Mouse (Mus musculus) neural tube, embryonic 11.5 days (tissue): ENCODE measurements around the gene 2410004P03Rik. TPM values are rescaled to one million over a fixed set of nuclear protein-coding genes. Genes with fewer than 3 reads are reported as not detected.
A peak's percentile ranks its signal among the peaks of the same experiment; 100 is the strongest.

Source experiments
- ATAC-seq: fragments of 200-750 bp; cut with Nextera tagmentation; 2 replicates; pipeline ENCODE4 v1.8.0; 2017; ENCODE audit warnings: moderate number of reproducible peaks, mild to moderate bottlenecking, moderate TSS enrichment, moderate library complexity; ENCODE audit not compliant: insufficient read depth, low FRiP score, low TSS enrichment
- DNase-seq: peaks from one replicate; pipeline ENCODE4 v3.0.0-alpha.2; 2015; ENCODE audit warnings: low spot score
- H3K27ac ChIP-seq: fragments of 300-500 bp; sonication (generic); 2 replicates; pipeline ENCODE4 v1.5.1; 2014; ENCODE audit warnings: low read depth, mild to moderate bottlenecking, low read length
- H3K27me3 ChIP-seq: fragments of 300-500 bp; sonication (generic); 2 replicates; pipeline ENCODE4 v1.6.1; 2014; ENCODE audit warnings: mild to moderate bottlenecking, low read length, mixed read lengths; ENCODE audit not compliant: control insufficient read depth, insufficient read depth
- H3K36me3 ChIP-seq: fragments of 300-500 bp; sonication (generic); 2 replicates; pipeline ENCODE4 v1.6.1; 2014; ENCODE audit warnings: mild to moderate bottlenecking, low read length, moderate library complexity, mixed read lengths; ENCODE audit not compliant: control insufficient read depth, insufficient read depth
- H3K4me1 ChIP-seq: fragments of 300-500 bp; sonication (generic); 2 replicates; pipeline ENCODE4 v1.6.1; 2014; ENCODE audit warnings: low read length, mixed read lengths; ENCODE audit not compliant: control insufficient read depth, insufficient read depth
- H3K4me2 ChIP-seq: fragments of 300-500 bp; sonication (generic); 2 replicates; pipeline ENCODE4 v1.6.1; 2014; ENCODE audit warnings: low read depth, mild to moderate bottlenecking, moderate library complexity
- H3K4me3 ChIP-seq: fragments of 300-500 bp; sonication (generic); 2 replicates; pipeline ENCODE4 v1.5.1; 2014; ENCODE audit warnings: low read depth, low read length
- H3K9ac ChIP-seq: fragments of 300-500 bp; sonication (generic); 2 replicates; pipeline ENCODE4 v1.6.1; 2014; ENCODE audit warnings: mild to moderate bottlenecking, low read length
- H3K9me3 ChIP-seq: fragments of 300-500 bp; sonication (generic); 2 replicates; pipeline ENCODE4 v1.6.1; 2016; ENCODE audit warnings: low read length; ENCODE audit not compliant: control insufficient read depth
- WGBS: fragments of 180-500 bp; shearing (Covaris S2); extraction: QIAGEN DNeasy Blood & Tissue Kit; methylation state at CpG from one replicate; pipeline ENCODE4 v1.1.7; 2014; 5-methylcytosine and 5-hydroxymethylcytosine counted together
- polyA plus RNA-seq: library from polyadenylated mRNA; unstranded; fragments of >200 nt; fragmentation: Nextera tagmentation; extraction: Ambion mirVana; gene quantifications from 2 replicates; pipeline ENCODE4 v1.2.1, GENCODE M21; 2014

The 2410004P03Rik gene
- polyA plus RNA-seq, result 0.65 and 0.89 TPM in 2 replicates

GRCm38 (mm10) chr12:17011100-17011870, at the start of gene 2410004P03Rik:
Gene 2410004P03Rik, minus strand, starts transcription at chr12:17011727.
- Histone ChIP-seq H3K9ac (peak within 1 kb of the TSS; percentile 37; the same call in 1 of the 2 replicates), H3K27me3 (no peaks in the 10 kb centered on the region), H3K4me3 (peak within 1 kb of the TSS; percentile 33), H3K27ac (no peak within 1 kb of the TSS), H3K4me2 (peak within 1 kb of the TSS; percentile 47), H3K4me1 (peaks cover 4% of the 10 kb centered on the region; the same call in 1 of the 2 replicates), H3K9me3 (no peaks in the 10 kb centered on the region), H3K36me3 (no peaks in the 10 kb centered on the region)
- ATAC-seq (peak; percentile 65), DNase-seq (peak; percentile 83)
- WGBS, result 8% methylated on average over 29 of the region's 29 CpGs

- Histone ChIP-seq H3K4me2 (no peak overlapping the region), H3K27me3 (no peaks in the 10 kb centered on the region), H3K4me1 (no peaks in the 10 kb centered on the region), H3K36me3 (no peaks in the 10 kb centered on the region), H3K9me3 (no peaks in the 10 kb centered on the region), H3K4me3 (no peak overlapping the region), H3K9ac (no peak overlapping the region), H3K27ac (no peak overlapping the region)
- no peak for ATAC-seq
- no peak for DNase-seq
- WGBS, result 22% methylated on average over 7 of the region's 7 CpGs
Measured at GRCm38 (mm10) chr12:17061183-17061722, 49.7 kb upstream of the 2410004P03Rik start.

- DNase-seq (no peak), ATAC-seq (no peak)
- 84% methylated on average over 10 of the region's 10 CpGs for WGBS
- Histone ChIP-seq H3K4me3 (no peak overlapping the region), H3K4me2 (no peak overlapping the region), H3K9me3 (no peaks in the 10 kb centered on the region), H3K4me1 (no peaks in the 10 kb centered on the region), H3K9ac (no peak overlapping the region), H3K27me3 (no peaks in the 10 kb centered on the region), H3K27ac (no peak overlapping the region), H3K36me3 (no peaks in the 10 kb centered on the region)
Measured at GRCm38 (mm10) chr12:17058490-17058889, 47.0 kb upstream of the 2410004P03Rik start.

- 80% methylated on average over 8 of the region's 8 CpGs for WGBS
- Histone ChIP-seq H3K27me3 (no peaks in the 10 kb centered on the region), H3K4me1 (no peaks in the 10 kb centered on the region), H3K4me3 (no peak overlapping the region), H3K36me3 (no peaks in the 10 kb centered on the region), H3K27ac (no peak overlapping the region), H3K9ac (no peak overlapping the region), H3K4me2 (no peak overlapping the region), H3K9me3 (no peaks in the 10 kb centered on the region)
- ATAC-seq (no peak), DNase-seq (no peak)
Measured at GRCm38 (mm10) chr12:17057110-17057509, 45.6 kb upstream of the 2410004P03Rik start.

GRCm38 (mm10) chr12:17055766-17056165, 44.2 kb upstream of the 2410004P03Rik start:
- no peak for DNase-seq
- no peak for ATAC-seq
- WGBS, result 84% methylated on average over 4 of the region's 4 CpGs
- H3K4me2 ChIP-seq, result no peak overlapping the region
- no peaks in the 10 kb centered on the region for H3K36me3 ChIP-seq
- no peak overlapping the region for H3K9ac ChIP-seq
- no peaks in the 10 kb centered on the region for H3K4me1 ChIP-seq
- no peak overlapping the region for H3K4me3 ChIP-seq
- no peak overlapping the region for H3K27ac ChIP-seq
- H3K27me3 ChIP-seq, result no peaks in the 10 kb centered on the region
- no peaks in the 10 kb centered on the region for H3K9me3 ChIP-seq

- DNase-seq (no peak), ATAC-seq (no peak)
- Histone ChIP-seq H3K9ac (no peak overlapping the region), H3K9me3 (no peaks in the 10 kb centered on the region), H3K4me2 (no peak overlapping the region), H3K27me3 (no peaks in the 10 kb centered on the region), H3K36me3 (no peaks in the 10 kb centered on the region), H3K4me3 (no peak overlapping the region), H3K4me1 (no peaks in the 10 kb centered on the region), H3K27ac (no peak overlapping the region)
- WGBS, result 62% methylated on average over 4 of the region's 4 CpGs
Measured at GRCm38 (mm10) chr12:17054691-17055090, 43.2 kb upstream of the 2410004P03Rik start.

- Histone ChIP-seq H3K4me3 (no peak overlapping the region), H3K27me3 (no peaks in the 10 kb centered on the region), H3K27ac (no peak overlapping the region), H3K36me3 (no peaks in the 10 kb centered on the region), H3K9ac (no peak overlapping the region), H3K4me2 (no peak overlapping the region), H3K4me1 (no peaks in the 10 kb centered on the region), H3K9me3 (no peaks in the 10 kb centered on the region)
- ATAC-seq (no peak), DNase-seq (no peak)
- 92% methylated on average over 2 of the region's 2 CpGs for WGBS
Measured at GRCm38 (mm10) chr12:17052673-17053072, 41.1 kb upstream of the 2410004P03Rik start.

GRCm38 (mm10) chr12:17051057-17051456, 39.5 kb upstream of the 2410004P03Rik start:
- H3K36me3 ChIP-seq, result no peaks in the 10 kb centered on the region
- ATAC-seq (no peak), DNase-seq (no peak)
- H3K27ac ChIP-seq, result no peak overlapping the region
- no peak overlapping the region for H3K4me2 ChIP-seq
- no peaks in the 10 kb centered on the region for H3K4me1 ChIP-seq
- H3K4me3 ChIP-seq, result no peak overlapping the region
- H3K9me3 ChIP-seq, result no peaks in the 10 kb centered on the region
- 59% methylated on average over 4 of the region's 4 CpGs for WGBS
- H3K9ac ChIP-seq, result no peak overlapping the region
- no peaks in the 10 kb centered on the region for H3K27me3 ChIP-seq

- 93% methylated on average over 1 of the region's 1 CpGs for WGBS
- ATAC-seq, result no peak
- no peaks in the 10 kb centered on the region for H3K4me1 ChIP-seq
Measured at GRCm38 (mm10) chr12:17049796-17050195, 38.3 kb upstream of the 2410004P03Rik start.

More at GRCm38 (mm10) chr12:17049796-17050195, 38.3 kb upstream of the 2410004P03Rik start:
- no peaks in the 10 kb centered on the region for H3K9me3 ChIP-seq
- H3K27me3 ChIP-seq, result no peaks in the 10 kb centered on the region
- H3K4me2 ChIP-seq, result no peak overlapping the region
- H3K36me3 ChIP-seq, result no peaks in the 10 kb centered on the region
- no peak overlapping the region for H3K9ac ChIP-seq
- no peak overlapping the region for H3K27ac ChIP-seq
- no peak for DNase-seq
- no peak overlapping the region for H3K4me3 ChIP-seq
